Mouse (Mus musculus): ENCODE measurements around the gene Arfgef3. TPM values are rescaled to one million over a fixed set of nuclear protein-coding genes. Genes with fewer than 3 reads are reported as not detected.

Arfgef3 gene
- polyA plus RNA-seq, 1 experiment from 2014 or later = 2.1 TPM

- Histone ChIP-seq H3K27ac (ENCODE audit: low read depth, low read length) (no peak overlapping the region), H3K9ac (ENCODE audit: low read length) (no peak overlapping the region), H3K9me3 (ENCODE audit: control insufficient read depth, low read length) (no peaks in the 10 kb centered on the region), H3K4me2 (ENCODE audit: low read depth) (no peak overlapping the region), H3K4me3 (ENCODE audit: low read depth, low read length) (no peak overlapping the region), H3K4me1 (ENCODE audit: control insufficient read depth, insufficient read depth, low read length) (no peaks in the 10 kb centered on the region), H3K27me3 (ENCODE audit: control insufficient read depth, insufficient read depth, low read length) (no peaks in the 10 kb centered on the region), H3K36me3 (ENCODE audit: control insufficient read depth, insufficient read depth, low read length) (no peaks in the 10 kb centered on the region)
- DNase-seq (ENCODE audit: low spot score) (no peak), ATAC-seq (ENCODE audit: insufficient read depth, low FRiP score, low TSS enrichment) (no peak)
- WGBS = 83% methylated on average over 4 of the region's 4 CpGs
These were observed 6.3 kb upstream of the Arfgef3 start for GRCm38 (mm10) chr10:18750057-18750456.

GRCm38 (mm10) chr10:18742086-18742485, 1.7 kb downstream of the Arfgef3 start:
- no peaks in the 10 kb centered on the region for H3K4me1 ChIP-seq (ENCODE audit: control insufficient read depth, insufficient read depth, low read length)
- ATAC-seq (ENCODE audit: insufficient read depth, low FRiP score, low TSS enrichment) (no peak), DNase-seq (ENCODE audit: low spot score) (no peak)
- no peak overlapping the region for H3K27ac ChIP-seq (ENCODE audit: low read depth, low read length)
- no peak overlapping the region for H3K4me2 ChIP-seq (ENCODE audit: low read depth)
- no peaks in the 10 kb centered on the region for H3K36me3 ChIP-seq (ENCODE audit: control insufficient read depth, insufficient read depth, low read length)
- no peaks in the 10 kb centered on the region for H3K9me3 ChIP-seq (ENCODE audit: control insufficient read depth, low read length)
- H3K9ac ChIP-seq (ENCODE audit: low read length) = no peak overlapping the region
- 75% methylated on average over 6 of the region's 6 CpGs for WGBS
- 0 out of 2 replicates have a peak overlapping the region, but pooled peaks have one; percentile 4 for H3K4me3 ChIP-seq (ENCODE audit: low read depth, low read length)
- H3K27me3 ChIP-seq (ENCODE audit: control insufficient read depth, insufficient read depth, low read length) = no peaks in the 10 kb centered on the region

DNA sequence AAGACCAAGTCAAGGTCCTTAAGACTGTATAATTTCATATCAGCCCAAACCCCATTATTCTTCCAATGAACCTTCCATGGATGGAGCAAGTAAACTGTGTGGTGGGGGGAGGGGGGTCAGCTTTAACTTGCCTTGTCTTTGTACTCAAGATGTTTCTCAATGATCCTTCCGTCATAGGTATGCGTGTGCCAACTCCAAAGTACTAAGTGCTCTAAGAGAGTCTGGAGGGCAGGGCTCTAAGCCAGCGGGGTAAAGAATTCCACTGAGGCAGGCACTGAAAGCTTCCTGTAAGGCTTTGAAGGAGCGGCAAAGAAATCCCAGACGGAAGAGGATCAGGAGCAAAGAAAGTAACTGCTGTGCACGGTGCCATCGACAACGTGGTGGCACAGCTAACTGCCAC, 2.7 kb downstream of the Arfgef3 start:
- Histone ChIP-seq H3K36me3 (ENCODE audit: control insufficient read depth, insufficient read depth, low read length) (no peaks in the 10 kb centered on the region), H3K9ac (ENCODE audit: low read length) (no peak overlapping the region), H3K4me2 (ENCODE audit: low read depth) (no peak overlapping the region), H3K27ac (ENCODE audit: low read depth, low read length) (no peak overlapping the region), H3K9me3 (ENCODE audit: control insufficient read depth, low read length) (no peaks in the 10 kb centered on the region), H3K27me3 (ENCODE audit: control insufficient read depth, insufficient read depth, low read length) (no peaks in the 10 kb centered on the region), H3K4me1 (ENCODE audit: control insufficient read depth, insufficient read depth, low read length) (no peaks in the 10 kb centered on the region), H3K4me3 (ENCODE audit: low read depth, low read length) (no peak overlapping the region)
- 86% methylated on average over 8 of the region's 8 CpGs for WGBS
- ATAC-seq (ENCODE audit: insufficient read depth, low FRiP score, low TSS enrichment) (no peak), DNase-seq (ENCODE audit: low spot score) (no peak)

DNA sequence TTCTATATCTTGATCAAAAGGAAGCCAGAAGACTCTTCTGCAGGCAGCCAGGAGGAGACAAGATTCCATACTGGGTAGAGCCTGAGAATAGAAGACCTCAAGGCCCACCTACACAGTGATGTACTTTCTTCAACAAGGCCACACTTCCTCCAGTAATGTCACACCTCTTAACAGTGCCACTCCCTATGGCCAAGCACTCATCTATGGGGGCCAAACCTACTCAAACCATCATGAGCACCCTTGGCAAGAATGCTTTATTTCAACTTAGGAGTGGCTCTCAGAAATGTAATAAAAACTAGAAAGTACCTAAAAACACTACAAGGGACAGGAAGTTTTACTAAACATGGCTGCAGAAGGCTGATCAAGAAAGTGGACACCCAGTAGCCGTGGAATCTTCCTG, 15.2 kb downstream of the Arfgef3 start:
- Histone ChIP-seq H3K4me2 (ENCODE audit: low read depth) (no peak overlapping the region), H3K9me3 (ENCODE audit: control insufficient read depth, low read length) (no peaks in the 10 kb centered on the region), H3K9ac (ENCODE audit: low read length) (no peak overlapping the region), H3K4me3 (ENCODE audit: low read depth, low read length) (no peak overlapping the region), H3K27me3 (ENCODE audit: control insufficient read depth, insufficient read depth, low read length) (no peaks in the 10 kb centered on the region), H3K27ac (ENCODE audit: low read depth, low read length) (no peak overlapping the region), H3K36me3 (ENCODE audit: control insufficient read depth, insufficient read depth, low read length) (no peaks in the 10 kb centered on the region), H3K4me1 (ENCODE audit: control insufficient read depth, insufficient read depth, low read length) (no peaks in the 10 kb centered on the region)
- WGBS = 93% methylated on average over 1 of the region's 1 CpGs
- no peak for ATAC-seq (ENCODE audit: insufficient read depth, low FRiP score, low TSS enrichment)
- no peak for DNase-seq (ENCODE audit: low spot score)

GRCm38 (mm10) chr10:18711436-18711835, 32.3 kb downstream of the Arfgef3 start:
- Histone ChIP-seq H3K9me3 (ENCODE audit: control insufficient read depth, low read length) (no peaks in the 10 kb centered on the region), H3K36me3 (ENCODE audit: control insufficient read depth, insufficient read depth, low read length) (no peaks in the 10 kb centered on the region), H3K27me3 (ENCODE audit: control insufficient read depth, insufficient read depth, low read length) (no peaks in the 10 kb centered on the region), H3K4me2 (ENCODE audit: low read depth) (no peak overlapping the region), H3K4me3 (ENCODE audit: low read depth, low read length) (no peak overlapping the region), H3K4me1 (ENCODE audit: control insufficient read depth, insufficient read depth, low read length) (no peaks in the 10 kb centered on the region), H3K9ac (ENCODE audit: low read length) (no peak overlapping the region), H3K27ac (ENCODE audit: low read depth, low read length) (no peak overlapping the region)
- WGBS = 95% methylated on average over 4 of the region's 4 CpGs
- ATAC-seq (ENCODE audit: insufficient read depth, low FRiP score, low TSS enrichment) (no peak), DNase-seq (ENCODE audit: low spot score) (no peak)

GRCm38 (mm10) chr10:18710949-18711348, 32.8 kb downstream of the Arfgef3 start:
- no peak for ATAC-seq (ENCODE audit: insufficient read depth, low FRiP score, low TSS enrichment)
- no peaks in the 10 kb centered on the region for H3K9me3 ChIP-seq (ENCODE audit: control insufficient read depth, low read length)
- no peak overlapping the region for H3K9ac ChIP-seq (ENCODE audit: low read length)
- no peaks in the 10 kb centered on the region for H3K4me1 ChIP-seq (ENCODE audit: control insufficient read depth, insufficient read depth, low read length)
- H3K4me2 ChIP-seq (ENCODE audit: low read depth) = no peak overlapping the region
- H3K4me3 ChIP-seq (ENCODE audit: low read depth, low read length) = no peak overlapping the region
- H3K36me3 ChIP-seq (ENCODE audit: control insufficient read depth, insufficient read depth, low read length) = no peaks in the 10 kb centered on the region
- WGBS = 71% methylated on average over 6 of the region's 6 CpGs
- no peaks in the 10 kb centered on the region for H3K27me3 ChIP-seq (ENCODE audit: control insufficient read depth, insufficient read depth, low read length)
- no peak for DNase-seq (ENCODE audit: low spot score)
- no peak overlapping the region for H3K27ac ChIP-seq (ENCODE audit: low read depth, low read length)

DNA sequence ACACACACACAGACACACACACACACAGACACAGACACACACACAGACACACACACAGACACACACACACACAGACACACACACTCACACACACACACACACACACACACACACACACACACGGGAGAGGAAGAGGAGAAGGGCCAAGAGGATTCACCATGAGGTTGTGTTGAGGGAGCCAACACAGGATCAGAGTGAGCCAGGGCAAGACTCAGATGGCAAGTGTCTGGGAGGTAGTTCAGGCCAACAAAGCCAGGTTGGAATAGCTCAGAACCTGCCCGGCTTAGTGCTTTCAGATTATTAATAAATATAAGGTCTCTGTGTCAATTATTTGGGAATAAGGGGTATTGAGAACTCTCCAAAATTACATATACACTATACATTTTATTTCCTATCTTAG, 33.9 kb downstream of the Arfgef3 start:
- no peak for DNase-seq (ENCODE audit: low spot score)
- no peak overlapping the region for H3K27ac ChIP-seq (ENCODE audit: low read depth, low read length)
- no peaks in the 10 kb centered on the region for H3K9me3 ChIP-seq (ENCODE audit: control insufficient read depth, low read length)
- H3K27me3 ChIP-seq (ENCODE audit: control insufficient read depth, insufficient read depth, low read length) = no peaks in the 10 kb centered on the region
- no peaks in the 10 kb centered on the region for H3K4me1 ChIP-seq (ENCODE audit: control insufficient read depth, insufficient read depth, low read length)
- H3K4me2 ChIP-seq (ENCODE audit: low read depth) = no peak overlapping the region
- WGBS = 84% methylated on average over 2 of the region's 2 CpGs
- H3K36me3 ChIP-seq (ENCODE audit: control insufficient read depth, insufficient read depth, low read length) = no peaks in the 10 kb centered on the region
- no peak overlapping the region for H3K9ac ChIP-seq (ENCODE audit: low read length)
- H3K4me3 ChIP-seq (ENCODE audit: low read depth, low read length) = no peak overlapping the region
- ATAC-seq (ENCODE audit: insufficient read depth, low FRiP score, low TSS enrichment) = no peak

GRCm38 (mm10) chr10:18708641-18709040, 35.1 kb downstream of the Arfgef3 start:
- H3K9ac ChIP-seq (ENCODE audit: low read length) = no peak overlapping the region
- ATAC-seq (ENCODE audit: insufficient read depth, low FRiP score, low TSS enrichment) (no peak), DNase-seq (ENCODE audit: low spot score) (no peak)
- H3K27ac ChIP-seq (ENCODE audit: low read depth, low read length) = no peak overlapping the region
- H3K4me1 ChIP-seq (ENCODE audit: control insufficient read depth, insufficient read depth, low read length) = no peaks in the 10 kb centered on the region
- H3K4me2 ChIP-seq (ENCODE audit: low read depth) = no peak overlapping the region
- H3K4me3 ChIP-seq (ENCODE audit: low read depth, low read length) = no peak overlapping the region
- WGBS = 79% methylated on average over 1 of the region's 1 CpGs
- H3K27me3 ChIP-seq (ENCODE audit: control insufficient read depth, insufficient read depth, low read length) = no peaks in the 10 kb centered on the region
- no peaks in the 10 kb centered on the region for H3K9me3 ChIP-seq (ENCODE audit: control insufficient read depth, low read length)
- no peaks in the 10 kb centered on the region for H3K36me3 ChIP-seq (ENCODE audit: control insufficient read depth, insufficient read depth, low read length)

DNA sequence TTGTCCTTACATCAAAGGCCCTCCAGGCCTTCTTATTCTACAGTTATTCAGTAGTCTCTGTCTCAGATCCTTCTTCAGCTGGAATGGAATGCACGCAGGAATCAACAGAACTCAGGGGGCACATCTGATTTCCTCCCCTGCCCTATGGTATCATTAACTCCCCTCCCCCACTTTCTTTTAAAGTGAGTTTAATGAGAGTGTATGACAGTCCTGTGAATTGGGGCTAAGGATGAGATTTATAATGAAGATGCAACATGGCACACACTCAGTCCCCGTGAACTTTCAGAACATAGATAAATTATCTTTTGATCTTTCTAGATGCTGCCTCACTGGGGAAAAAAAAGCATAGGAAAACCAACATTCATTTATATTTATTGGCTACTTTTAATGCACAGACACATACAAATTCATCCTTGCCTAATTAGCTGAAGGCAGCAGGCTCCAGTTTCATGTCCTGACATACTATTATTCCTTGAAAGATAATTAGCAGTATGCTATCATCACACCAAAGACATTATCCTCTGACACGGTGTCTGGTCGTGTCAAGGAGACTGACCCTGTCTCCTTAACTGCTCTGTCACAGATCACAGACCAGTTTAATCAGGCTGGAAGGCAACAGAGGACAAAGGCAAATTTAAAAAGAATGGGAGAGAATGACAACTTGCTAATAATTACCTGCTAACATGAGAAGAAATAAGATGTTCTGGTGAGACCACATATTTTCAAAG, 39.2 kb downstream of the Arfgef3 start:
- Histone ChIP-seq H3K4me2 (ENCODE audit: low read depth) (no peak overlapping the region), H3K36me3 (ENCODE audit: control insufficient read depth, insufficient read depth, low read length) (no peaks in the 10 kb centered on the region), H3K9ac (ENCODE audit: low read length) (no peak overlapping the region), H3K27ac (ENCODE audit: low read depth, low read length) (no peak overlapping the region), H3K9me3 (ENCODE audit: control insufficient read depth, low read length) (no peaks in the 10 kb centered on the region), H3K27me3 (ENCODE audit: control insufficient read depth, insufficient read depth, low read length) (no peaks in the 10 kb centered on the region), H3K4me1 (ENCODE audit: control insufficient read depth, insufficient read depth, low read length) (no peaks in the 10 kb centered on the region), H3K4me3 (ENCODE audit: low read depth, low read length) (no peak overlapping the region)
- WGBS = 63% methylated on average over 4 of the region's 4 CpGs
- no peak; the same call in 1 of the 2 replicates for ATAC-seq (ENCODE audit: insufficient read depth, low FRiP score, low TSS enrichment)
- DNase-seq (ENCODE audit: low spot score) = no peak

Data from neural tube, embryonic 11.5 days (tissue).